Mouse (Mus musculus) bone marrow macrophage, adult 2 months (primary cell): ENCODE measurements around the gene Csk.

Experiments used
- CTCF ChIP-seq: IDR thresholded peaks from 2 replicates; pipeline ENCODE4 v1.5.1; 2012; ENCODE audit warnings: low read depth, mild to moderate bottlenecking, low read length, moderate library complexity
- POLR2A ChIP-seq: IDR thresholded peaks from 2 replicates; pipeline ENCODE4 v1.6.1; 2012; ENCODE audit warnings: mild to moderate bottlenecking, low read depth, low read length, borderline replicate concordance

DNA sequence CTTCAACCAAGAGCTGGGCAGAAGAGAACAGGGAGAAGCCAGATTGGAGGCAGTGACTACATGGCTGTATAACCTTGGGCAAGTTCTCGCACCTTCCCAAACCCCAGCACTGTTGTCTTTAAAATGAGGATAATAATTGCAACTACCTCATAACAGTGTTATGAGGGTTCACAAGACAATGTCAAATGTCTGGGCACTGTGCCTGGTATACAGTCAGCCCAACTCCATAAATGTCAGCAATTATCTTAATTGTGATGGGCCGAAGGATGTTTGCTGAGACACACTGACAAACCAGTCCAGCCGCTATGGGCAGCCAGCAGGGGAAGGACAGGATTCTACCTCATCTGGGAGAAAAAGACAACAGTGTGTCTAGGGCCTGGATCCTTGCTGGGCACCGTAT, 38.6 kb downstream of the Csk start:
- TF ChIP-seq POLR2A (no peak), CTCF (no peak)
